Mouse (Mus musculus): ENCODE measurements around the gene Nckap5. TPM values are rescaled to one million over a fixed set of nuclear protein-coding genes. Genes with fewer than 3 reads are reported as not detected.

The Nckap5 gene
- polyA plus RNA-seq, 1 experiment, result not detected

DNA sequence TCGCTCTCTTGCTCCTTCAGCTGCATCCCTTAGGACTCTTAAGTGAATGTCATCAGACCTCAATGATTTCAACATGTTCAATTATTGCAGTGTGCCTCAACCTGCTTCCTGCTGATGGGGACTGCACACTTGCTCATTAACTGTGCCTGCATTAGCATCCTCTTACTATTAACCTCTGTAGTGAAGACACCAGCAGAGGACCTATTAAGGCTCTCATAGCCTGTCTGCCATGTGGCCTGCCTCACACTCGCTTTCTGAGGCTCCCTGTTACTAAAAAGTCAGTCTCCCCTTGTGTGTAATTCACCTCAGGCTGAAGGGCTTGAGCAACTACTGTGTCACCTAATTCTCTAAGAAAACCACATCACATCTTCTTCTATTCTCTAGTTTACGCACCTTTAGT, 470.5 kb downstream of the Nckap5 start:
- Histone ChIP-seq H3K27ac (ENCODE audit: control insufficient read depth, insufficient read depth, low read depth, low read length, poor library complexity) (no peak overlapping the region), H3K4me3 (replicated peaks; ENCODE audit: control insufficient read depth, low read depth, low read length) (no peak overlapping the region), H3K4me1 (ENCODE audit: control insufficient read depth, insufficient read depth, low read length) (no peaks in the 10 kb centered on the region)
- 69% methylated on average over 3 of the region's 3 CpGs for WGBS
- TF ChIP-seq POLR2A (IDR thresholded peaks at IDR 0.05; ENCODE audit: borderline replicate concordance, control insufficient read depth, low read depth, low read length), result no peak
- TF ChIP-seq CTCF (IDR thresholded peaks at IDR 0.05; ENCODE audit: control insufficient read depth, insufficient read depth, low read length), result no peak

DNA sequence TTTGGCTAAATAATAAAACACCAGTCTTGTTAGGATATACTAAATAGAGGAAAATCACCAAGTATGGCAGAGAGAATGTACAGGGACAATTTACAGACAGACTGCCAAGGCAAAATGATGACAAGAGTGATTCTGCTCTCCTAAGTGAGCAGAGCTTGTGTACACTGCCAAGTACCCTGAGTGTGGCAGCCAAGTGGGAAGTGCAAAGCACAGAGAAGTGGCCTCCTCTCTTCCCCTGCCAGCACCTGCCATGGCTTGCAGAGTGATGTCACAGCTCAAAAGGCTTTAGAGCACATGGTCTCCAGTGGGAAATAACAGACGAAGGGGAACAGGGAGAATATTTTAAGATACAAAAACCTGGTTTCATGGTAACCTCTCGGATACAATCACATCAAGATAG, 488.8 kb downstream of the Nckap5 start:
- H3K4me1 ChIP-seq (ENCODE audit: control insufficient read depth, insufficient read depth, low read length), result no peaks in the 10 kb centered on the region
- 63% methylated on average over 2 of the region's 2 CpGs for WGBS
- no peak overlapping the region for H3K27ac ChIP-seq (ENCODE audit: control insufficient read depth, insufficient read depth, low read depth, low read length, poor library complexity)
- TF ChIP-seq POLR2A (IDR thresholded peaks at IDR 0.05; ENCODE audit: borderline replicate concordance, control insufficient read depth, low read depth, low read length) (no peak), CTCF (IDR thresholded peaks at IDR 0.05; ENCODE audit: control insufficient read depth, insufficient read depth, low read length) (no peak)
- no peak overlapping the region for H3K4me3 ChIP-seq (replicated peaks; ENCODE audit: control insufficient read depth, low read depth, low read length)

DNA sequence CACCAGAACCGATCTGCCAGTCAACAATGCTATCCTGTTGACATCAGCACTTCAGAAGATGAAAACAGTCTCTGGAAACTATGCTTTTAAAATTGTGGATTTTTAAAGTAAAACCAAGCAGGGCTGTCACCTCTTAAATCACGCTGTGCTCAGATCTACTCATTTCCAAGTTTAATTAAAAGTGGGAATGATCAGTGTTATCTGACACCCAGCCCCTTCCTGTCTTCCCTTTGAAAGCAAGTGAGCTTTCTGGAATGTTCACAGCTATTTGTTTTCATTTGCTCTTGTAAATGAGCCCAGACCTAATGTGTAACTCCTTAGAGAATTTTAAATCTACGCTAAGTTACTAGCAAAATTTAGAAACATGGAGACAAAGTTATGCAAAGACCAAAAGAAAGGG, 491.3 kb downstream of the Nckap5 start:
- Histone ChIP-seq H3K4me1 (ENCODE audit: control insufficient read depth, insufficient read depth, low read length) (no peaks in the 10 kb centered on the region), H3K4me3 (replicated peaks; ENCODE audit: control insufficient read depth, low read depth, low read length) (no peak overlapping the region), H3K27ac (ENCODE audit: control insufficient read depth, insufficient read depth, low read depth, low read length, poor library complexity) (no peak overlapping the region)
- 68% methylated on average over 3 of the region's 3 CpGs for WGBS
- no peak for TF ChIP-seq CTCF (IDR thresholded peaks at IDR 0.05; ENCODE audit: control insufficient read depth, insufficient read depth, low read length)
- no peak for TF ChIP-seq POLR2A (IDR thresholded peaks at IDR 0.05; ENCODE audit: borderline replicate concordance, control insufficient read depth, low read depth, low read length)

DNA sequence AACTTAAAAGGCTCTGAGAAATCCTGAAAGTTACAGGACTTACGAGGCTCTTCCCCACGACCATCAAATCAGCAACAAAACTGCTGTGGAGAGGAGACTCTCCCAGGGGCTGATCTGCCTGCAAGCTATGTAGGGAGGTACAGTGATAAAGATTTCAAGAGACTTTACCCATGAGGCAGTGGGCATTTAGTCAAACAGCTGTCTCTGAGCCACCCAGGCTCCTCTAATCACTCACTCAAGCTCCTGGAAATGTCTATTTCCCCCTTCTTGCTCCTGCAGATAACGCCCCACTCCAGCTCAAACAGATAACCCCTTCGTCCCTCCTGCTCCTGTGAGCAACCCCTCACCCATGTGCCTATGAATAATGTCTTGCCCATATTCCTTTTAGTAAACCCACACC, 496.4 kb downstream of the Nckap5 start:
- no peak overlapping the region for H3K27ac ChIP-seq (ENCODE audit: control insufficient read depth, insufficient read depth, low read depth, low read length, poor library complexity)
- H3K4me1 ChIP-seq (ENCODE audit: control insufficient read depth, insufficient read depth, low read length), result no peaks in the 10 kb centered on the region
- WGBS, result 74% methylated on average over 4 of the region's 4 CpGs
- TF ChIP-seq POLR2A (IDR thresholded peaks at IDR 0.05; ENCODE audit: borderline replicate concordance, control insufficient read depth, low read depth, low read length) (no peak), CTCF (IDR thresholded peaks at IDR 0.05; ENCODE audit: control insufficient read depth, insufficient read depth, low read length) (no peak)
- H3K4me3 ChIP-seq (replicated peaks; ENCODE audit: control insufficient read depth, low read depth, low read length), result no peak overlapping the region

DNA sequence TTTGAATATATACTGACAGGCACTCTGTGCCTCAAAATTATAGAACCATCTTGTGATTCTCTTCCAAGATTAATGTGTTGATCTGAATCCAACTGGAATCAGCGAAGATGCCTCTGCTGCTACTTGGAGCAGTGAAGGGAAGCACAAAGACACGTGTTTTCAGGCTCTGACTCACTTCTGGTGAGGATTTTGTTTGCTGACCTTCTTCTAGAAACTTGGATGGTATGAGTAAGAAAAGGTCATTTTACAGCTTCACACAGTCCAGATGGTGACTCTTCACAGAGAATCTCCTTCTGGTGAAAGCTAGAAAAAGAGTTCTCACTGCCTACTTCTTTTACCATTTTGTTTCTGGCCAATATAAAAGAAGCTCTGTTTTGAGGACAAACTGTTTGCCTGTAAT, 498.6 kb downstream of the Nckap5 start:
- H3K4me1 ChIP-seq (ENCODE audit: control insufficient read depth, insufficient read depth, low read length), result no peaks in the 10 kb centered on the region
- no peak overlapping the region for H3K27ac ChIP-seq (ENCODE audit: control insufficient read depth, insufficient read depth, low read depth, low read length, poor library complexity)
- H3K4me3 ChIP-seq (replicated peaks; ENCODE audit: control insufficient read depth, low read depth, low read length), result no peak overlapping the region
- TF ChIP-seq POLR2A (IDR thresholded peaks at IDR 0.05; ENCODE audit: borderline replicate concordance, control insufficient read depth, low read depth, low read length), result no peak
- TF ChIP-seq CTCF (IDR thresholded peaks at IDR 0.05; ENCODE audit: control insufficient read depth, insufficient read depth, low read length), result no peak
- WGBS, result 58% methylated on average over 2 of the region's 2 CpGs

DNA sequence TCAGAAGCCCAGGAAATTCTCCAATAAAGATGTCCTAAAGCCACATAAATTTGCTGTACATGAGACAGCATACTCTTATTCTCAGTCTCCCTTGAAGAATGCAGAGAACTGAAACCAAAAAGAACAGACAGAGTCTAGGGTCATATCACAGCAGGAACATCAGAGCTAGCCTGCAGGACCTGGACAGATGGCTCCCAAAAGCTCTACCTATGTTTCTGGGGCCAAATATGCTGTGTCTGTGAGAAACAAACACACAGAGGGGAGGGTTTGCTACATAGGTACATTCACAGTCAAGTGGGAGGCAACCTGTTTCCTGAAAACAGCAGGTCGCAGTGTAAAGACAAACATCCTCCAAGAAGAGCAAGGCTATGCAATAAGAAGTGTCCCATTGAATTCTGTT, 509.9 kb downstream of the Nckap5 start:
- Histone ChIP-seq H3K4me1 (ENCODE audit: control insufficient read depth, insufficient read depth, low read length) (no peaks in the 10 kb centered on the region), H3K4me3 (replicated peaks; ENCODE audit: control insufficient read depth, low read depth, low read length) (no peak overlapping the region), H3K27ac (ENCODE audit: control insufficient read depth, insufficient read depth, low read depth, low read length, poor library complexity) (no peak overlapping the region)
- 73% methylated on average over 1 of the region's 1 CpGs for WGBS
- TF ChIP-seq POLR2A (IDR thresholded peaks at IDR 0.05; ENCODE audit: borderline replicate concordance, control insufficient read depth, low read depth, low read length), result no peak
- no peak for TF ChIP-seq CTCF (IDR thresholded peaks at IDR 0.05; ENCODE audit: control insufficient read depth, insufficient read depth, low read length)

DNA sequence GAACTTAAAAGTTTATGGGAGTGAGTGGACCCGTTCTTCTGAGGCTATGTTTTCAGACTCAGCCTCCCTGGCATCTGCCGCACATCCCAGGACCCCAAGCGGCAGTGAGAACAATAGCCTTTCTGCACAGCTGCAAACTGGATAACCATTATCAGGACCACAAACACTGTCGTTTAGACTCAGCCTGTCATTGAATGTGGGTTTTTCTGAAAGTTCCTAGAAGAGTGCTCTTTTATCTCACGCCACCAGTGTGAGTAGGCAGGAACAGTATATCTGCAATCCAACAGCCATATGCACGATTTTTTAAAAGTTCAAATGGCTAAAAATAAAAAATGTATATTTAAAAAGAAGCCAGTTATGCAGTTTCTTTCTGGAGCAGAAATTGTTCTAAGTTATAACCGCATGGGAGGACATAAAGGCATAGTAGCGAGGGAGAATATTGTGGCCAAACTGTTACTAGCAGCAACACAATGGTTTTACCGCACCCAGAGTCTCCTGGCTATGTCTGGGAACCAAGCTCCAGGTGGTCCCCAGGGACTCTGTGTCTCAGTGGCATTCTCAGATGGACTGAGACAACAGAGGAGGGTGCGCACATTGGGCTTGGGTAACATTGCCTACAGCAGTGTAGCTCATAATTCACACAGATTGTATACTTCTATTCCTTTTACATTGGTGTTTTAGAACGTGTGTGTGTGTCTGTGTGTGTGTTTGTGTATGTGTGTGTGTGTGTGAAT, 512.6 kb downstream of the Nckap5 start:
- no peaks in the 10 kb centered on the region for H3K4me1 ChIP-seq (ENCODE audit: control insufficient read depth, insufficient read depth, low read length)
- WGBS, result 47% methylated on average over 11 of the region's 11 CpGs
- no peak overlapping the region for H3K27ac ChIP-seq (ENCODE audit: control insufficient read depth, insufficient read depth, low read depth, low read length, poor library complexity)
- TF ChIP-seq POLR2A (IDR thresholded peaks at IDR 0.05; ENCODE audit: borderline replicate concordance, control insufficient read depth, low read depth, low read length) (no peak), CTCF (IDR thresholded peaks at IDR 0.05; ENCODE audit: control insufficient read depth, insufficient read depth, low read length) (no peak)
- no peak overlapping the region for H3K4me3 ChIP-seq (replicated peaks; ENCODE audit: control insufficient read depth, low read depth, low read length)

DNA sequence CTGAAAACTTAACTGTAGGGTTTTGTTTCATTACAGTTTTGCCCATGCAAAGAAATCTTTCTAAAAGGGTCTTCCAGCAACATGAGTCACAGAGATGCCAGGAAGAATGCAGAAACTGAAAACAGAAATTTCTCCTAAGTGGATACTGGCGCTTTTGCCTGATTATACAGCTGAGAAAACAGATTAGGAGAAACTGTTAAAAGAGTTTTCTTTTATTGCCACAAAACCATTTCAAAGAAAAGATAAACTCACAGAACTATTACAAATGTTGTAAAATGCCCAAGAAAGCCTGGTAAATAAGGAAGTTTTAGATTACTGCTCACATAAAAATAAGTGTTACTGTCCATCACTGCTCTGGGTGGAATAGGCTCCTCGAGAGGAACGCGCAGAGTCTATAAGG, 513.3 kb downstream of the Nckap5 start:
- Histone ChIP-seq H3K4me1 (ENCODE audit: control insufficient read depth, insufficient read depth, low read length) (no peaks in the 10 kb centered on the region), H3K27ac (ENCODE audit: control insufficient read depth, insufficient read depth, low read depth, low read length, poor library complexity) (no peak overlapping the region), H3K4me3 (replicated peaks; ENCODE audit: control insufficient read depth, low read depth, low read length) (no peak overlapping the region)
- WGBS, result 79% methylated on average over 4 of the region's 4 CpGs
- TF ChIP-seq POLR2A (IDR thresholded peaks at IDR 0.05; ENCODE audit: borderline replicate concordance, control insufficient read depth, low read depth, low read length) (no peak), CTCF (IDR thresholded peaks at IDR 0.05; ENCODE audit: control insufficient read depth, insufficient read depth, low read length) (no peak)

DNA sequence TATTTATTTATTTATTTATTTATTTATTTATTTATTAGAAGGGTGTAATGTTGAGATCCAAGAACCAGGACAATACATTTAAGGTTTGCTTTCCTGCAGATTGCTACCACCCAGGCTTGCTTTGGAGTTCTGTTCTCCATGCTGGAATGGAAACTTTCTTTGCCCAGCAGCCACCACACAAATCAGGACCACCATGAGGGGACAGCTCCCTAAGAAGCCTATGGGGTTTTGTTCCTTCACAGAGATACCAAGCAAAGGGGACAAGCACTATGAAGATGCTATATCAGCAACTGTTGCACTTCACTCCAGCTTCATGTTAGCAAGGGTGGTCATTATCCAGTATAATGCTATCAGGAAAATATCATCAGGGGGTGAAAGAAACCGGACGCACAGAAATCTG, 513.7 kb downstream of the Nckap5 start:
- 75% methylated on average over 2 of the region's 2 CpGs for whole genome bisulfite sequencing
- H3K4me3 ChIP-seq (replicated peaks; ENCODE audit: control insufficient read depth, low read depth, low read length), result no peak overlapping the region
- TF ChIP-seq POLR2A (IDR thresholded peaks at IDR 0.05; ENCODE audit: borderline replicate concordance, control insufficient read depth, low read depth, low read length), result no peak
- no peak for TF ChIP-seq CTCF (IDR thresholded peaks at IDR 0.05; ENCODE audit: control insufficient read depth, insufficient read depth, low read length)
- H3K27ac ChIP-seq (ENCODE audit: control insufficient read depth, insufficient read depth, low read depth, low read length, poor library complexity), result no peak overlapping the region
- H3K4me1 ChIP-seq (ENCODE audit: control insufficient read depth, insufficient read depth, low read length), result no peaks in the 10 kb centered on the region
